Mouse (Mus musculus): ENCODE results near the gene Gm9972. TPM values are rescaled to one million over a fixed set of nuclear protein-coding genes. Genes with fewer than 3 reads are reported as not detected.

Gene Gm9972
- not detected for total RNA-seq (2021)
- long read RNA-seq, experiment 1 = 0 reads
- long read RNA-seq, experiment 2 = 0 reads

- DNase-seq = no peak
- intact Hi-C loops (cut with DNase I) = no loop called here
- Histone ChIP-seq H3K4me3 (no peak within 1 kb of the TSS), H3K27ac (no peak within 1 kb of the TSS)
- TF ChIP-seq CTCF (IDR thresholded peaks at IDR 0.05) = no peak
Measured at GRCm38 (mm10) chr11:43035446-43035845, at the start of gene Gm9972. Gene Gm9972 (plus strand): TSS chr11:43035746.

- no peak for DNase-seq
- no peak overlapping the region for H3K27ac ChIP-seq
- peak; percentile 39; the same call in 1 of the 2 replicates for TF ChIP-seq CTCF (IDR thresholded peaks at IDR 0.05)
- intact Hi-C loops (cut with DNase I) = no loop called here
- H3K4me3 ChIP-seq = no peak overlapping the region
Measured at GRCm38 (mm10) chr11:42999188-42999587, 36.4 kb upstream of the Gm9972 start.

- Histone ChIP-seq H3K4me3 (no peak overlapping the region), H3K27ac (no peak overlapping the region)
- no peak for DNase-seq
- no peak for TF ChIP-seq CTCF (IDR thresholded peaks at IDR 0.05)
- intact Hi-C loops (cut with DNase I) = no loop called here
Measured at GRCm38 (mm10) chr11:43011941-43012340, 23.6 kb upstream of the Gm9972 start.

- DNase-seq = no peak
- intact Hi-C loops (cut with DNase I) = no loop called here
- no peak overlapping the region for H3K4me3 ChIP-seq
- TF ChIP-seq CTCF (IDR thresholded peaks at IDR 0.05) = no peak
- no peak overlapping the region for H3K27ac ChIP-seq
Measured at GRCm38 (mm10) chr11:43012980-43013379, 22.6 kb upstream of the Gm9972 start.

GRCm38 (mm10) chr11:43023109-43023688 lies 12.3 kb upstream of the Gm9972 start:
- Histone ChIP-seq H3K27ac (no peak overlapping the region), H3K4me3 (no peak overlapping the region)
- no peak for DNase-seq
- intact Hi-C loops (cut with DNase I) = no loop called here
- TF ChIP-seq CTCF (IDR thresholded peaks at IDR 0.05) = no peak

GRCm38 (mm10) chr11:43029813-43030212 lies 5.7 kb upstream of the Gm9972 start:
- no peak for TF ChIP-seq CTCF (IDR thresholded peaks at IDR 0.05)
- no peak overlapping the region for H3K4me3 ChIP-seq
- no peak overlapping the region for H3K27ac ChIP-seq
- intact Hi-C loops (cut with DNase I) = no loop called here
- DNase-seq = no peak

- intact Hi-C loops (cut with DNase I) = no loop called here
- Histone ChIP-seq H3K4me3 (no peak overlapping the region), H3K27ac (no peak overlapping the region)
- DNase-seq = no peak
- no peak for TF ChIP-seq CTCF (IDR thresholded peaks at IDR 0.05)
Measured at GRCm38 (mm10) chr11:43032141-43032540, 3.4 kb upstream of the Gm9972 start.

GRCm38 (mm10) chr11:43045871-43046548 lies 10.5 kb downstream of the Gm9972 start:
- no peak overlapping the region for H3K4me3 ChIP-seq
- H3K27ac ChIP-seq = no peak overlapping the region
- DNase-seq = no peak
- TF ChIP-seq CTCF (IDR thresholded peaks at IDR 0.05) = no peak
- intact Hi-C loops (cut with DNase I) = no loop called here

- Histone ChIP-seq H3K27ac (no peak overlapping the region), H3K4me3 (no peak overlapping the region)
- intact Hi-C loops (cut with DNase I) = no loop called here
- DNase-seq = no peak
- TF ChIP-seq CTCF (IDR thresholded peaks at IDR 0.05) = no peak
Measured at GRCm38 (mm10) chr11:43049363-43049762, 13.8 kb downstream of the Gm9972 start.

- DNase-seq = no peak
- Histone ChIP-seq H3K27ac (no peak overlapping the region), H3K4me3 (no peak overlapping the region)
- intact Hi-C loops (cut with DNase I) = no loop called here
- TF ChIP-seq CTCF (IDR thresholded peaks at IDR 0.05) = no peak
Measured at GRCm38 (mm10) chr11:43054972-43055371, 19.4 kb downstream of the Gm9972 start.

- DNase-seq = no peak
- no peak for TF ChIP-seq CTCF (IDR thresholded peaks at IDR 0.05)
- H3K4me3 ChIP-seq = no peak overlapping the region
- intact Hi-C loops (cut with DNase I) = no loop called here
- H3K27ac ChIP-seq = no peak overlapping the region
Measured at GRCm38 (mm10) chr11:43059437-43059970, 24.0 kb downstream of the Gm9972 start.

- no peak overlapping the region for H3K27ac ChIP-seq
- intact Hi-C loops (cut with DNase I) = no loop called here
- DNase-seq = no peak
- no peak for TF ChIP-seq CTCF (IDR thresholded peaks at IDR 0.05)
- no peak overlapping the region for H3K4me3 ChIP-seq
Measured at GRCm38 (mm10) chr11:43062286-43062685, 26.7 kb downstream of the Gm9972 start.

- no peak for TF ChIP-seq CTCF (IDR thresholded peaks at IDR 0.05)
- no peak overlapping the region for H3K27ac ChIP-seq
- intact Hi-C loops (cut with DNase I) = no loop called here
- no peak overlapping the region for H3K4me3 ChIP-seq
- no peak for DNase-seq
Measured at GRCm38 (mm10) chr11:43086309-43087050, 50.9 kb downstream of the Gm9972 start.

Other genes with a start within 250 kb of the Gm9972 start
- gene Atp10b, start 114.1 kb downstream of the Gm9972 start, total RNA-seq (2021) = not detected

Measured in gastrocnemius, adult 2 months (tissue).